Mouse (Mus musculus) cortical plate, adult 2 months (tissue): Measurements from ENCODE around the gene Vamp5. TPM values are rescaled to one million over a fixed set of nuclear protein-coding genes. Genes with fewer than 3 reads are reported as not detected.
A peak's percentile ranks its signal among the peaks of the same experiment; 100 is the strongest.

Experiments
- H3K27ac ChIP-seq: fragments of 200-500 bp; 2 replicates; pipeline ENCODE4 v1.5.1; 2012; ENCODE audit warnings: low read length, control low read depth, inconsistent platforms; ENCODE audit not compliant: insufficient read depth
- H3K4me1 ChIP-seq: fragments of 200-500 bp; 2 replicates; pipeline ENCODE4 v1.6.1; 2011; ENCODE audit warnings: low read length; ENCODE audit not compliant: control insufficient read depth, insufficient read depth
- H3K4me3 ChIP-seq: fragments of 200-500 bp; 2 replicates; pipeline ENCODE4 v1.5.1; 2011; ENCODE audit warnings: mild to moderate bottlenecking, low read length, control low read depth; ENCODE audit not compliant: insufficient read depth
- CTCF ChIP-seq: fragments of 200-500 bp; IDR thresholded peaks from 2 replicates; pipeline ENCODE4 v1.5.1; 2011; ENCODE audit warnings: mild to moderate bottlenecking, control low read depth, low read length; ENCODE audit not compliant: insufficient read depth; ENCODE audit errors: extremely low read depth
- POLR2A ChIP-seq: fragments of 200-500 bp; IDR thresholded peaks from 2 replicates; pipeline ENCODE4 v1.6.1; 2011; ENCODE audit warnings: mild to moderate bottlenecking, low read length, control low read depth; ENCODE audit not compliant: insufficient read depth; ENCODE audit errors: extremely low read depth
- polyA plus RNA-seq: library from polyadenylated mRNA; depleted of rRNA; stranded (reverse); fragments of >200 nt; gene quantifications from 2 replicates; pipeline ENCODE4 v1.2.3, GENCODE M21; 2012; rRNA removed

Vamp5 gene
- polyA plus RNA-seq, 1 experiment = 11.0 TPM

GRCm38 (mm10) chr6:72329019-72329418 lies 51.2 kb downstream of the Vamp5 start:
- H3K4me1 ChIP-seq = no peaks in the 10 kb centered on the region
- TF ChIP-seq POLR2A (no peak), CTCF (no peak)
- no peak overlapping the region for H3K27ac ChIP-seq
- H3K4me3 ChIP-seq = no peak overlapping the region

GRCm38 (mm10) chr6:72326274-72326673 lies 54.0 kb downstream of the Vamp5 start:
- Histone ChIP-seq H3K4me1 (no peaks in the 10 kb centered on the region), H3K27ac (no peak overlapping the region), H3K4me3 (no peak overlapping the region)
- TF ChIP-seq CTCF = peak; percentile 41
- no peak for TF ChIP-seq POLR2A

DNA sequence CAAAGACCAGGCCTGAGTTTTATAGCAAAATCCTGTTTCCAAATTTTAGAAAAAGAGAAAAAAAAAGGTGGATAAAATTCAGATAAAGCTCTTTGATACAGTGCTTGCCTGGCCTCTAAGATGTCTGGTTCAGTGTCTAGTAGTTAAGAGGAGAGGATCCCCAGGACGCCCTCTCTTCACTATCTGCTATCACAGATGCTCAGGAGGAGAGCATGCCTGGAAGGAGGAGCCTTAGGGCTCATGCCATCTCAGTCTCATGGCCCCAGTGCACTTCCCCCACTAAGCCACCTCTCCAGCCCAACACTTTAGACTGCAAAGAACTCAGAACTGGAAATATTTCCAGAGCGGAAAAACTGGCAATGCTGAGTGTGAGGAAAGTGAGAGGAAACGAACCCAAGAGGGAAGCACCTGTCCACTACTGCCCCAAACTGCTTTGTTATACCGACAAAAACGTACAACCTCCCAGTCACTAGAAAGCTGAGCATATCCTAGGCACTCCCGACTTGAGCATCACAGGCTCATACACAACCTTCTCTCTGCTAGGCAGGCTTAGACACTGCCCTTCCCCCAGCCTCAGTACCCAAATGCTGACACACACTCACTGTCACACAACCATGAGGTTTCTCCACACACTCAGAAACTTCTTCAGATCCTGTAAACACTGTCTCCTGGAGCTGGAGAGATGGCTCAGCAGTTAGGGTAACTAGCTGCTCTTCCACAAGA lies 56.3 kb downstream of the Vamp5 start:
- no peak overlapping the region for H3K4me3 ChIP-seq
- TF ChIP-seq CTCF (no peak), POLR2A (no peak)

DNA sequence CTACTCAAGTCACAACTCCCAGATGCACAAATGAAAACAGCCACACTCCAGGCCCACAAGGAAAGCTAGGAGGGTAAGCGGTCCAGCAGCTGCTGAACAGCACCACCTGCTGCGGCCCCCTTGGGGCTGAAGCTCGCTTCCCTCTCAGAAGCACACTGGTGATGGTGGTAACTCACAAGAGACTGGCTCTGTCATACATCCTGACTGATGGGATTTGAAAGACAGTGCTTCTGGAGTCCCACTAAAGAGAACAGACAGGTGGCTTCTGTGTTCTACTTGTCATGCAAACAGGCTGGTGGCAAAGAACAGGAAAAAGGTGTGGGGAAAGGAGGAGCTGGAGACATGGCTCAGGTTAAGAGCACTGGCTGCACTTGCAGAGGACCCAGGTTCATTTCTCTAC lies 57.3 kb downstream of the Vamp5 start:
- TF ChIP-seq POLR2A (no peak), CTCF (no peak)
- H3K27ac ChIP-seq = no peak overlapping the region
- H3K4me1 ChIP-seq = no peaks in the 10 kb centered on the region
- H3K4me3 ChIP-seq = no peak overlapping the region

More for the DNA sequence above, 56.3 kb downstream of the Vamp5 start:
- no peaks in the 10 kb centered on the region for H3K4me1 ChIP-seq
- no peak overlapping the region for H3K27ac ChIP-seq

DNA sequence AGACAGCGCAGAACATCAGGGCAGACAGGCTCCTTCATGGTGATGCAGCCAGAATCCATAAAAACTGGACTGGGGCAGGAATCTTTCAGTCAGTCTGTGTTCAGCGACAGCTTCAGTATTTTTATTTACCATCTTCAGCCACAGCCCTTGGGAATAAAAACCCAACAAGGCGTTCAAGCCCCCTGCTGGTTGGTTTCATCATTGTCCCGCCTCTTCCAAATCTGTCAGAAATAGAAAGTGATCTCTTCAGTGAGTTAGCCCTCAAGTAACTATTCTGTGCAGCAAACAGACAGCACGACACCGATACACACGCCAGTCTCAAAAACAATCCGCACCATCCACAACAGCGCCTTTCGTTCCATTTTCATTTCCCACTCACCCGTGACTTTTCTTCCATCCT lies 61.2 kb downstream of the Vamp5 start:
- TF ChIP-seq CTCF (no peak; the same call in 1 of the 2 replicates), POLR2A (no peak)
- Histone ChIP-seq H3K4me1 (no peaks in the 10 kb centered on the region), H3K27ac (no peak overlapping the region), H3K4me3 (no peak overlapping the region)

Other genes with a start within 250 kb of the Vamp5 start
- gene Atoh8, start 144.9 kb downstream of the Vamp5 start, polyA plus RNA-seq = 2.1 and 2.5 TPM in 2 replicates
- not detected in 2 replicates for gene Sftpb, start 75.9 kb downstream of the Vamp5 start, polyA plus RNA-seq
- 31.5 and 33.4 TPM in 2 replicates for gene Usp39, start 35.3 kb downstream of the Vamp5 start, polyA plus RNA-seq
- 18.9 and 20.0 TPM in 2 replicates for gene 0610030E20Rik, start 33.2 kb downstream of the Vamp5 start, polyA plus RNA-seq
- gene Tmem150a, start 25.0 kb downstream of the Vamp5 start, polyA plus RNA-seq = 23.4 and 24.9 TPM in 2 replicates
- gene Rnf181, start 13.5 kb downstream of the Vamp5 start, polyA plus RNA-seq = 73.6 and 83.5 TPM in 2 replicates
- 30.6 and 31.7 TPM in 2 replicates for gene Vamp8, start 10.2 kb upstream of the Vamp5 start, polyA plus RNA-seq
- gene Ggcx, start 33.8 kb upstream of the Vamp5 start, polyA plus RNA-seq = 17.7 and 22.5 TPM in 2 replicates
- 172 and 180 TPM in 2 replicates for gene Mat2a, start 59.1 kb upstream of the Vamp5 start, polyA plus RNA-seq
- gene Sh2d6, start 141.2 kb upstream of the Vamp5 start, polyA plus RNA-seq = 0.48 and 0.72 TPM in 2 replicates
- 3.0 and 3.1 TPM in 2 replicates for gene Capg, start 163.9 kb upstream of the Vamp5 start, polyA plus RNA-seq
- 27.5 and 28.1 TPM in 2 replicates for gene Elmod3, start 217.9 kb upstream of the Vamp5 start, polyA plus RNA-seq
- gene Retsat, start 218.0 kb upstream of the Vamp5 start, polyA plus RNA-seq = 14.1 and 14.8 TPM in 2 replicates
- gene Tgoln1, start 236.5 kb upstream of the Vamp5 start, polyA plus RNA-seq = 68.7 and 70.3 TPM in 2 replicates